Mouse (Mus musculus) fibroblast of lung, adult 2 months (primary cell): ENCODE measurements around the gene Gm4858.
A peak's percentile ranks its signal among the peaks of the same experiment; 100 is the strongest.
"Not testable (repeated sequence)": the region's sequence is repeated elsewhere in the genome, so short reads cannot be mapped to it uniquely, and the experiment has no call there.

ENCODE experiments used
- DNase-seq: peaks from one replicate; pipeline ENCODE4 v3.0.0-alpha.2; 2011; ENCODE audit warnings: low read depth

Gm4858 gene

GRCm38 (mm10) chr3:93068523-93068922 is at the start of gene Gm4858:
Gm4858 (plus strand) TSS chr3:93068823.
- not testable (repeated sequence) for DNase-seq

- DNase-seq: no peak
Measured at GRCm38 (mm10) chr3:93018960-93019359, 49.7 kb upstream of the Gm4858 start, which contains the start of gene Lce1m. Lce1m (minus strand) TSS chr3:93019060.

- no peak for DNase-seq
Measured at GRCm38 (mm10) chr3:93021171-93021570, 47.5 kb upstream of the Gm4858 start.

- no peak for DNase-seq
Measured at GRCm38 (mm10) chr3:93023411-93024184, 45.0 kb upstream of the Gm4858 start.

GRCm38 (mm10) chr3:93025486-93025885 is 43.1 kb upstream of the Gm4858 start:
- DNase-seq: peak; percentile 39

- DNase-seq: peak; percentile 36
Measured at GRCm38 (mm10) chr3:93031450-93031849, 37.2 kb upstream of the Gm4858 start.

- no peak for DNase-seq
Measured at GRCm38 (mm10) chr3:93050182-93050581, 18.4 kb upstream of the Gm4858 start.

GRCm38 (mm10) chr3:93052826-93053474 is 15.7 kb upstream of the Gm4858 start:
- no peak for DNase-seq

- DNase-seq: no peak
Measured at GRCm38 (mm10) chr3:93086631-93087030, 18.0 kb downstream of the Gm4858 start.

- not testable (repeated sequence) for DNase-seq
Measured at GRCm38 (mm10) chr3:93093581-93093980, 25.0 kb downstream of the Gm4858 start.

GRCm38 (mm10) chr3:93096447-93096846 is 27.8 kb downstream of the Gm4858 start:
- DNase-seq: no peak

GRCm38 (mm10) chr3:93111668-93112067 is 43.0 kb downstream of the Gm4858 start:
- no peak for DNase-seq

- no peak for DNase-seq
Measured at GRCm38 (mm10) chr3:93114481-93114880, 45.9 kb downstream of the Gm4858 start.

- no peak for DNase-seq
Measured at GRCm38 (mm10) chr3:93119101-93119500, 50.5 kb downstream of the Gm4858 start.
